Mouse (Mus musculus) spleen, adult 2 months (tissue): Measurements from ENCODE around the gene Asb11.

Experiments
- CTCF ChIP-seq: fragments of 200-500 bp; IDR thresholded peaks from 2 replicates; pipeline ENCODE4 v1.5.1; 2011; ENCODE audit warnings: mild to moderate bottlenecking, inconsistent platforms; ENCODE audit not compliant: insufficient read depth, insufficient read length, insufficient replicate concordance; ENCODE audit errors: extremely low read depth
- POLR2A ChIP-seq: fragments of 200-500 bp; IDR thresholded peaks from 2 replicates; pipeline ENCODE4 v1.6.1; 2011; ENCODE audit warnings: low read depth, low read length, inconsistent platforms

- TF ChIP-seq POLR2A (no peak), CTCF (no peak)
These were observed 4.5 kb downstream of the Asb11 start for GRCm38 (mm10) chrX:164441306-164441705.
